Mouse (Mus musculus): ENCODE results near the gene Eif3g. TPM values are rescaled to one million over a fixed set of nuclear protein-coding genes. Genes with fewer than 3 reads are reported as not detected.

The Eif3g gene
- total and polyA plus RNA-seq, 3 experiments, result 211 to 392 (median 293) TPM

DNA sequence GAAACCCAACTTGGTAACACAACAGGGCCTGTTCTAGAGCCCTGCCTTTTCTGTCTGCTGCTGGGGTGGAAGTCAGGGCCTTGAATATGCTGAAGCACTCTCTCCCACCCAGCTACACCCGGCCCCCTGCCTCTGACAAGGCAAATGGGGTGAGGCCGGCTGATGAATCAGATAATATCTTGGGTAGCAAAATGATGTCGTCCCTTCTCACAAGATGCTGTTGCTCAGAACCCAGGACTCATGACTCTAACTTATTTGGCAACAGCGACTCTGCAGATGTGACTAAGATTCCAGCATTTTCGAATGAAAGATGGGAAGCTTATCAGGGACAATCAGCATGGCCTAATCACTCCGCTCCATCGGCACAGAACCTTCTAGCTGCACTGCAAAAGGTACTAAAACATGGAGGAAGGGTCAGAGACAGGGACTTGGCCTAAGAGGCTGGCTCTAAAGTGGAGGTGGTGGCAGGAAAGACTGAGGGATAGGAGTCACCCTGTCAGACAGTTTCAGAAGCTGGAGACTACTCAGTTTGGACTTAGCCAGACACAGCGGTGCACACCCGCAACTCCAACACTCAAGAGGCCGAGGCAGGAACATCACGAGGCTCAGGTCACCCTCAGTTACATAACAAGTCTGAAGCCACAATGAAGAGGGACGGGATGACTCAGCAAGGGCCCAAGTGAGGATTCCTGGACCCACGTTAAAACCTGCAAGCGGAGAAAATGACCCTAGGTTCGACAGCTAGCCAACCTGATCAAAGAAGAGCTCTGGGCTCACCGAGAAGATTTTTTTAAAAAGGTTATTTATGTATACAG lies 47.9 kb upstream of the Eif3g start:
- TF ChIP-seq SMC3 (IDR thresholded peaks at IDR 0.05; ENCODE audit: low read depth, low read length) (no peak), GABPA (IDR thresholded peaks at IDR 0.05; ENCODE audit: insufficient replicate concordance, low read depth, low read length) (no peak), BHLHE40 (IDR thresholded peaks at IDR 0.05; ENCODE audit: low read depth, low read length) (peak; percentile 72), CTCF (conservative IDR thresholded peaks at IDR 0.05 in 1 of 2, IDR thresholded peaks at IDR 0.05 in 1 of 2; ENCODE audit: low read depth in 2 of 2, low read length in 2 of 2) (no peak), SIN3A (IDR thresholded peaks at IDR 0.05; ENCODE audit: low read length) (no peak), JUN (IDR thresholded peaks at IDR 0.05; ENCODE audit: insufficient read depth, low read depth, low read length) (no peak), ETS1 (conservative IDR thresholded peaks at IDR 0.05; ENCODE audit: low read depth, low read length) (0 out of 2 replicates have a peak, but pooled peaks have one; percentile 17), CHD1 (IDR thresholded peaks at IDR 0.05; ENCODE audit: low read depth, low read length) (no peak), ZNF384 (IDR thresholded peaks at IDR 0.05; ENCODE audit: low read depth, low read length) (no peak), TCF12 (IDR thresholded peaks at IDR 0.05; ENCODE audit: low read depth, low read length) (no peak), KAT2A (IDR thresholded peaks at IDR 0.05; ENCODE audit: insufficient replicate concordance, low read length) (no peak), NELFE (IDR thresholded peaks at IDR 0.05; ENCODE audit: low read depth, low read length) (no peak), JUND (conservative IDR thresholded peaks at IDR 0.05; ENCODE audit: low read depth, low read length) (0 out of 2 replicates have a peak, but pooled peaks have one; percentile 12), UBTF (IDR thresholded peaks at IDR 0.05; ENCODE audit: low read depth, low read length) (no peak), MAFK (IDR thresholded peaks at IDR 0.05; ENCODE audit: insufficient replicate concordance, low read length) (peak; percentile 47; the same call in 1 of the 2 replicates), MAX (IDR thresholded peaks at IDR 0.05; ENCODE audit: low read length) (no peak), ZC3H11A (IDR thresholded peaks at IDR 0.05; ENCODE audit: low read depth, low read length) (no peak), E2F4 (IDR thresholded peaks at IDR 0.05; ENCODE audit: insufficient replicate concordance, low read depth, low read length) (no peak), IRF4 (IDR thresholded peaks at IDR 0.05; ENCODE audit: low read depth, low read length) (peak; percentile 49; the same call in 1 of the 2 replicates), ELF1 (IDR thresholded peaks at IDR 0.05; ENCODE audit: low read depth, low read length) (no peak)
- no peak overlapping the region for H3K27ac ChIP-seq (ENCODE audit: insufficient read depth, low read depth)
- H3K79me2 ChIP-seq (replicated peaks; ENCODE audit: control insufficient read depth, extremely low read depth, insufficient read depth, poor library complexity, severe bottlenecking), result peaks cover 100% of the 10 kb centered on the region
- no peaks in the 10 kb centered on the region for H3K27me3 ChIP-seq (replicated peaks)
- peaks cover 14 to 93% of the 10 kb centered on the region in 2 experiments for H3K4me1 ChIP-seq (ENCODE audit: control insufficient read depth in 1 of 2, insufficient read depth in 2 of 2)
- in situ Hi-C loops (cut with MboI; ENCODE audit: low pct_ligation_motif_present, low pct_unique_long_range_greater_than_20kb, low sequenced_read_pairs), result loop anchor here (5.0 kb wide), 1 partner anchor 56 kb away; the partner anchor contains the start of gene Mrpl4
- H3K9me3 ChIP-seq (replicated peaks; ENCODE audit: low read length), result no peaks in the 10 kb centered on the region
- peaks cover 24 to 87% of the 10 kb centered on the region in 2 experiments for H3K36me3 ChIP-seq (replicated peaks in 1 of 2; ENCODE audit: control insufficient read depth in 1 of 2, insufficient read depth in 1 of 2, low read length in 1 of 2)
- no peak overlapping the region for H3K4me3 ChIP-seq (replicated peaks in 1 of 3; ENCODE audit: low read depth in 2 of 3, low read length in 2 of 3, poor library complexity in 1 of 3)
- dilution Hi-C loops (cut with MboI; ENCODE audit: extremely low pct_ligation_motif_present, extremely low pct_unique_long_range_greater_than_20kb, low sequenced_read_pairs), result no loop called here
- H3K9ac ChIP-seq (ENCODE audit: insufficient read depth, low read depth), result no peak overlapping the region
- DNase-seq (ENCODE audit: extremely low read depth), result no peak
- no peak overlapping the region for H3K4me2 ChIP-seq (ENCODE audit: insufficient read depth, low read depth, poor library complexity, severe bottlenecking)
